Mouse (Mus musculus): ENCODE results near the gene Exosc7. TPM values are rescaled to one million over a fixed set of nuclear protein-coding genes. Genes with fewer than 3 reads are reported as not detected.
A peak's percentile ranks its signal among the peaks of the same experiment; 100 is the strongest.

Exosc7 gene
- polyA plus RNA-seq, 1 experiment from 2014 or later = 112 TPM

DNA sequence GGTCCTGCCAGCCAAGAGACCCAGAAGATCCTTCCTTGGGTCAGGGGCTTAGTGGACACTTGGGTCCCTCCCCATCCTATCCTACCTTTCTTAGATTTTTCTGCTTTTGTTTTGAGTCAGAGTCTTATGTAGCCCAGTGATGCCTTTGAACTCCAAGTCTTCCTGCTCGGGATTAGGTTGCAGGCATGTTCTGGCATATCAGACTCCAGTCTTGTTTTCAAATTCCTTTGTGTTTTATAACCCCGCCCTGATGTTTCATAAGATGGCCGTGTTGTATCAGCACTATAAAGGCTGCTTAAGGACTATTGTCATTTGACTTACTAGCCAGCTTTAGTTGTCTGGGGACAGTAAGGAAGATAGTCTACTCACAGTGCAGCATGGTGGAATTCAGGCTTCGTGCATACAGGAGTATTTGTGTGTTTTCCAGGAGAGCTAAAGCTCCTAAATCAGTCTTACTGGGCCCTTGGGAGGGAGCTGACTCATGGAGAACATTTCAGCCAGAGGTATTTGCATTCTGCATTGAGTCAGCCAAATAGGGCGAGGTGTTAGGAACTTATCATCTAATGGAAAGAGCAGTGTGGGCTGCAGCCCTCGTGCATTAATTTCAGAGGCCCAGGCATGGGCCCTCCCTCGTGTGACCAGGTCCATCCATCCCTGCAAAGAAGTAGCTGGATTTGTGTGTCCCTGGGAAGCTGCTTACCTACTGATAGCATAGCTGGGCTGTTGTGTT lies 24.1 kb downstream of the Exosc7 start:
- DNase-seq (ENCODE audit: low spot score) = no peak

DNA sequence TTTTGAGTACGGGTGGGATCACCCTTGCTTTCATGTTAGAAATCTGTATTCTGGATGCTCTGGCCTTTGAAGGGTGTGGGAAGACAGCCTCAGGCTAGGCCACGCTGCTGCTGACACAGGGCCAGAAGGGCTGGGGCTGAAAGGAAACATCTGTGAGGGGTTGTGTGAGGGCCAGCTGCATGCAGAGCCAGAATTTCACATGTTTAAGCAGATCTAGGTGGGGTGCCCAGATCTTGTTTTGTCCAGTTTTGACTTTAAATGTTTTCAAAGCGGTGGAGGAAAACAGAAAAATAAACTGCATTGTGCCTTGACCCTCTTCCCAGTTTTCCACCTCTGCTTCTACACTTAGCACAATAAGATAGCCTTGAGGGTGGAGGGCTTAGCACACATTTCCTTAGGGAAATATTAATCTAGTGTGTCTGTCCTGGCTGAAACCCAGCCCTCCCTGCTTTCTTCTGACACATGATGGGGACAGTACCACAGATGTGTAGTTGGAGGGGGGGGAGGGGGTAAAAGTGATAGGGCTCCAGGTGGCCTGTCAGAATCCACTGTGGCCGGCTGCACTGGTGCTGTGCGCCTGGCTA lies 26.0 kb downstream of the Exosc7 start:
- DNase-seq (ENCODE audit: low spot score) = no peak

DNA sequence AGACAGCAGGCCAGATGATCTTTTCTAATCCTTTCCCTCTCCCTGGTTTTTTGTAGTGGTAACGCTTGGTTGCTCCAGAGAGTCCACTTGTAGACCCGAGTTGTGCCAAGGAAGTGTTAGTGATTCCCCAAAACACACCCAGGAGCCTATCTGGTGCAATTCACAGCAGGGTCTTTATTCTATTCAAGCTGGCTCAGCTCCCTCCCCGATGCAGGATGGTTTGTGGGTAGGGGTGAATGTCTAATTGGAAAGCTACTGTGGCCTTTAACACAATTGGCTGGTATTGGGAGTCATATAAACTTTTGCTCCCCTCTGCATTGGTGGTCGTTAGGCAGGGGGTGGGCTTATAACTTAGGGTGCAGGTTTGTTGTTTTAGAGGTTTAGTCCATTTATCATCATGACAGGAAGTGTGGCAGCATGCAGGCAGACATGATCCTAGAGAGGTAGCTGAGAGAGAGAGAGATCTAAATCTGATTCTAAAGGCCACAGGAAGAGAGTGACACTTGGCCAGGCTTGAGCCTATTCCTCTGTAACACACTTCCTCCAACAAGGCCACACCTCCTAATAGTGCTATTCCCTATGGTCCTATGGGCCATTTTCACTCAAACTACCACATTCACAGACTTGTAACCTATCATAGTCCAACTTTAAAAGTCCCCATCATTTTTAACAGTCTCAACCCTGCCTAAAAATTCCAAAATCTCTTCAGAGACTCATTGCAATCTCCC lies 27.0 kb downstream of the Exosc7 start:
- no peak for DNase-seq (ENCODE audit: low spot score)

DNA sequence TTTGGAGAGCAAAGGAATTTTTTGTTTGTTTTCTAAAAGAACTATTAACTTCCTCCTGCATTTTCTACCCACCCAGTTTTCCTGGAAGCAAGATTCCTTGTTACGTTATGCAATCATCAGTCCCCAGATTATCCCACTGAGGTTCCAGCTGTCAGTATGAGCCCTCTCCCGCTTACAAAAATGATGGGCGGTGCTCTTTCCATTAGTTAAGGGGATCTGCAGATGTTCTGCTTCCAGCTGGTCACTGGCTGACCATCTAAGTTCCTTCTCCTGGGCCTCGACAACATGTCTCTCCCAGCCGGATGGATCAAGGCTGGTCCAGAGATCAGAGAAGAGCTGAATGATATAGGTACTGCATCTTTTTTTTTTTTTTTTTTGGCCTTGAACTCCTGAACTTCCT lies 35.4 kb downstream of the Exosc7 start:
- DNase-seq (ENCODE audit: low spot score) = no peak

DNA sequence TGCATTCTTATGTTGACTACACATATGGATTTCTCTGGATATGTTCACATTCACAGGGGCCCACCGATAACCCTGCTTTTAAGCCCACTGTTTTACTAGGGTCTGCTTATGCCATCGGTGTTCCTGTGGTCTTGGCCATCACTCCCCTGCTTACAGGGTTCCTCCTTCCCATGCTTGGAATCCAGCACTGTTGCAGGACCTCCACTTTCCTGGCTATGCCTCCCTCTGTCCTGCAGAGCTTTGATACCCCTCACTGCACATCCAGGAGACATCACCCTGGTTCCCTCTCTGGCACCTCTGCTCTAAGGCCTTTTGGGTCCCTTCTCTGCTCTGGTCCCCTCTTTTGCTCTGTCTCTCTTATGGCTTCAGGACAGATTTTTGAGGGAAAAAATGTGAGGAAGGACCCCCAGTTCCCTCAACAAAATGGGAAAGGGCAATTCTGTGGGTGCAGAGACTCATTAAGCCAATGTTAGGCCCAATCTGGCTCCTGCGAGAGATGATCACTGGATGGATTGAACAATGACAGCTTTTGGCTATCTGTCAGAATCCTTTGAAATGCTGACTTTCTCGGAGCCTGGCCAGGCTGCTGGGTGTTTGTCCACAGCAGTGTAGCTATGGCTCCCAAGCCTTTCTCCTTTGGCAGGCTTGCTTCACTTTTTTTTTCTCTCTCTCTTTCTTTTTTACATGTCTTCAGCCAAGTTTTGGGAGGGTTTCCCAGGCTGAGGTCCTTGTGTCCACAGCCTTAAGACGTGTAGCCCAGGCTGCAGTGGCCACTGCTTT lies 37.4 kb downstream of the Exosc7 start, which contains the start of gene Clec3b:
Clec3b (plus strand) TSS at position 706 of the 780 bp plus-strand sequence.
- no peak for DNase-seq (ENCODE audit: low spot score)

DNA sequence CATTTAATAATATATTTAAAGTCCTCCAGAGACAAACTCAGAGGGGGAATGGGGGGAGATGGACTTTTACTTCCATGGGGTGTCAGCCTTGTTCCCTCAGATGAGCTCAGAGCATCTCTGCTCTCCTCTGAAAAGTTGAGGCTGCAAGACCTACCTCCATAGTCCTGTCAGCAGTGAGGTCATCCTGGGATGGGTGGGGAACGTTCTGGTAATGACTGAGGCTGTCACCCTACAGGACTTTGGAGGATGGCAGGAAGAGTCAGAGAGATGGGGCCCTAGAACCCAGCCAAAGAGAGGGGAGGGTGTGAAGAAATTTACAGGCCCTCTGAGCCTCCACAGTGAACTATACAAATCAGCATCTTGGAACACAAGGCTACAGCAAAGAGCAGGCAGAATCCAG lies 38.5 kb downstream of the Exosc7 start:
- DNase-seq (ENCODE audit: low spot score) = no peak

DNA sequence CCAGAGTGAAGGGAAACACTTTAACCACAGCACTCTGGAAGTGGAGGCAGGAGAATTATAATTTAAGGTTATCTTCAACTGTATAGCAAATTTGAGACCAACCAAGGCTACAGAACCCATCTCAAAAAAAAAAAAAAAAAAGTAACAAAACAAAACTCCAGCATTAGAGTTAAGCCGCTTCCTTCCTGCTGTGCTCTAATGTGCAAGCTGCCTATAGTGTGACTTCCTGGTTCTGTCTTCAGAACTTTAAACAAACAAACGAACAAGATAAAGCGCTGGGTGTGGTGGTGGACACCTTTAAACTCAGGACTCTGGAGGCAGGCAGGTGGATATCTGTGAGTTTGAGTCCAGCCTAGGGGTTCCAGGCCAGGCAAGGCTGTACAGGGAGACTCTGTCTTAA lies 39.0 kb downstream of the Exosc7 start:
- peak; percentile 57 for DNase-seq (ENCODE audit: low spot score)

DNA sequence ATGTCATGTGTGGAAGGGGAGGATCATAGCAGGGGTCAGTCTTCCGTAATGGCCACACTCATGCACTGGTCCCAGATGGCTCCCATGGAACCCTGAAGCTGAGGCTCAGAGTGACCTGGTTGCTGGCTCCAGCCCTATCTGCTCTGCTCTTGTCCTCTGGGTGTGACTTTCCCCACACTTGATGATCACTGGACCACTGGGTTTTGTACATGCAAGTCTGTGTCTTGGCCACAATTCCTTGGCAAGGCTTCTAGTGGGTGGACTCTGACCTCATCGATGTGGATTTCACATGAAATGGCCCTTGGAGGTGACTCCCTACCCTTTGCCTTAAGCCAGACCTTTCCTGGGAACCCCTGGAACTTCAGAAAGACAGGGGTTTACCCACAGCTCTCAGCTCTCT lies 40.1 kb downstream of the Exosc7 start:
- DNase-seq (ENCODE audit: low spot score) = no peak

DNA sequence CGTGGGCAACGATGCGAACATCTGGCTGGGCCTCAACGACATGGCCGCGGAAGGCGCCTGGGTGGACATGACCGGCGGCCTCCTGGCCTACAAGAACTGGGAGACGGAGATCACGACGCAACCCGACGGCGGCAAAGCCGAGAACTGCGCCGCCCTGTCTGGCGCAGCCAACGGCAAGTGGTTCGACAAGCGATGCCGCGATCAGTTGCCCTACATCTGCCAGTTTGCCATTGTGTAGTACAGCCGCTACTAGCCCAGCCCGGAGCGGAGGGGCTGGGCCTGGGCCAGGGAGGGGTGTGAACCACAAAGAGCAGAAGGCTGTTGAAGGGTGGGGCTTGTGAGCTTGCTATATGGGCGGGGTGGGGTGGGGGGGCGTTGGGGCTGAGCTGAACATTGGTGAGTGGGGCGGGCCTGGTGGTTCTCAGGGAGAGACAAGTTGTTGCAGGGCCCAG lies 43.9 kb downstream of the Exosc7 start:
- no peak for DNase-seq (ENCODE audit: low spot score)

DNA sequence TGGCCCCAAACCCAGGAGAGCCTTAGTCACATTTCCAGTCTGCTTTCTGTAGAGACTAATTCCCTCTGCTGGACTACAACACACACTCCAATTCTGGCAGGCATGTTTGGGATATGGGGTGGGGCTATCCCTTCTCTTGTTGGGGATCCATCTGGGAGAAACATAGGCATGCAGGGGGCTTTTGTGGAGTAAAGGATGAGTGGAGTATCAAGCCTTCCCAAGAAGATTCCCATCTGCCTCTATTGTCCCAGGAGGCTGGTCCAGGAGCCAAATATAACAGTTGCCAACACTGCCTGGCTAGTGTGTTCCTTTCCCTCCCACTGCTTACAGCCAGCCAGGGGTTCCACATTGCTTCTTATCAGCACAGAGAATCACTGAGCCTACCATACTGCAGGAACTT lies 44.7 kb downstream of the Exosc7 start:
- no peak for DNase-seq (ENCODE audit: low spot score)

DNA sequence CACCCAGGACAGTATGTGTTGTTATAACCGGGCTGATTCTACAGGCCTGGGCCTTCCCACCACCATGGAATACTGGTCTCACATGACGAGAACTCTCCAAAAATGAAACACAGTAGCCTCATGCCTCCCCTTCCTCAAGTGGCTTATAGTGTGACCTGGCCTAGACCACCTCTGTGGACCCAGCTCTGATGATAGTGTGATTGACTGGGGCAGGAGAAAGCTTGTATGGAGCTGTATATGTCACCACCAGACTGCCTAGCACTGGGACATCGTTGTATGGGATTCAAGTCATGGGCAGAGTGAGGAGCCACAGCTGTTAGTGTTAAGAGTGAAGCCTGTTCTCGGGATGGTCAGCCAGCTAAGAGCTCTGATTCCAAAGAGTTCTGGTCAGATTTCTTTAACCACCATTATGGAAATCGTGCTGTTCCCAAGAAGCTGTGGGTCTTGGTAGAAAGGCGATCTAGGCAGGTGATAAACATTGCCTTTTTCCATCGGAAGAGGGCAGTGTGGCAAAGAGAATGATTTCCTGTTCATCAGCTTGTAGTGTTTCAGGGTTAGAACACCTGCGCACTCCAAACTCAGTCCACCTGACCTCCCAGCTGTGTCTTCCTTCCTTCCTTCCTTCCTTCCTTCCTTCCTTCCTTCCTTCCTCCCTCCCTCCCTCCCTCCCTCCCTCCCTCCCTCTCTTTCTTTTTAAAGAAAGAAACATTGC lies 45.3 kb downstream of the Exosc7 start:
- peak; percentile 73 for DNase-seq (ENCODE audit: low spot score)

DNA sequence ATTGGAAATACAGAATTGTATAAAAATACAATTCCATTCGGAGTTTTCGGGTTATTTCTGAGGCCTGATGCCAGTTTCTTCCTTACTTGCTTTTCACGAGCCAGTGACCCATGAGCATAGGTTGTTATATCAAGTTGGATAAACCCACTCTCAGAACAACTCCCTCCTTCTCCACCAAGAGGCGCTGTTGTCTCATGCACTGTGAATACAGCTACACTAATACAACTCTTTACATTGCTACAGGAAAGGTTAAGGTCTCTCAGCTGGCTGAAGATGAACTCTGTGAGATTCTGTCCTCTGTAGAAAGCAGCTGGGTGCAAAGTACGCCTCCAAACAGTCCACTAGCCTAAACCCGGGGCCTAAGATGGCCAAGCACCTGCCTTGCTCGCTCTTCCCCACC lies 46.3 kb downstream of the Exosc7 start:
- DNase-seq (ENCODE audit: low spot score) = peak; percentile 64

DNA sequence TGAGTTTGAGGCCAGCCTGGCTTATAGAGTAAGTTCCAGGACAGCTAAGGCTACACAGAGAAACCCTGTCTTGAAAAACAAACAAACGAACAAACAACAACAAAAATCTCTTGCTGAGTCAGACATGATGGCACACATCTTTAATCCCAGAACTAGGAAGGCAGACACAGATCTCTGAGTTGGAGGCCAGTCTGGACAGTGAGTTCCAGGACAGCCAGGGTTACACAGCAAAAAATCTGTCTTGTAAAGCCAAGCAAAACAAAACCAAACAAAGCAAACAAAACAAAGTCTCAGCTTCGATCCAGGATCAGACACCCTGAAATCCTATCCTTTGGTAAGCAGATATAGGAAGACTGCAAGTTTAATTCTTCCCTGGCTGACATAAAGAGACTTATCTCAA lies 48.8 kb downstream of the Exosc7 start:
- DNase-seq (ENCODE audit: low spot score) = no peak

DNA sequence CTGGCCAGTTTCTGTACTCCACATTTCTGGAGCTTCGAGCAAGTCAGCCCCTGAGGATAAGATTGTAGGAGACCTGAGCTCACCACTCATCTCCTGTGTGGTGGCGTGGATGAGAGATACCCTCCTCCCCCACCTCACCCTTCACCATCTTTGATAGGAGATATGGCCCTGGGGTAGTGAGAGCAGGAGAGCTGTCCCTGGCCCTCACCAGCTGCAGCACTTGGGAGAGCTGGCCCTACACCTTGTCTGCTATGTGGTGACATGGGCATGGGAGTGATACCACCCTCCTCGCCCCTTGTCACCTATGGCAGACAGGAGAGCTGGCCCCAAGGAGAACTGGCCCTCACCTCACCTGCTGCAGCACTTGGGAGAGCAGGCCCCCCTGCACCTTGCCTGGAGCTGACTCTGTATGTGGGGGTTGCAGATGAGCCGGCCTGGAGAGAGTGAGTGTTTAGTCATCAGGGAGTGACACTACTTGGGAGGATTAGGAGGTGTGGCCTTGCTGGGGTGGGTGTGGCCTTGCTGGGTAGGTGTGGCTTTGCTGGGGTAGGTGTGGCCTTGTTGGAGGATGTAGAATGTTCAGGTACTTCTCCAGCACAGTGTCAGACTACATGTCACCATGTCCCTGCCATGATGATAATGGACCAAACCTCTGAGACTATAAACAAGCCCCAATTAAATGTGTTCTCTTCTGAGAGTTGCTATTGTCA lies 50.1 kb downstream of the Exosc7 start:
- DNase-seq (ENCODE audit: low spot score) = no peak

DNA sequence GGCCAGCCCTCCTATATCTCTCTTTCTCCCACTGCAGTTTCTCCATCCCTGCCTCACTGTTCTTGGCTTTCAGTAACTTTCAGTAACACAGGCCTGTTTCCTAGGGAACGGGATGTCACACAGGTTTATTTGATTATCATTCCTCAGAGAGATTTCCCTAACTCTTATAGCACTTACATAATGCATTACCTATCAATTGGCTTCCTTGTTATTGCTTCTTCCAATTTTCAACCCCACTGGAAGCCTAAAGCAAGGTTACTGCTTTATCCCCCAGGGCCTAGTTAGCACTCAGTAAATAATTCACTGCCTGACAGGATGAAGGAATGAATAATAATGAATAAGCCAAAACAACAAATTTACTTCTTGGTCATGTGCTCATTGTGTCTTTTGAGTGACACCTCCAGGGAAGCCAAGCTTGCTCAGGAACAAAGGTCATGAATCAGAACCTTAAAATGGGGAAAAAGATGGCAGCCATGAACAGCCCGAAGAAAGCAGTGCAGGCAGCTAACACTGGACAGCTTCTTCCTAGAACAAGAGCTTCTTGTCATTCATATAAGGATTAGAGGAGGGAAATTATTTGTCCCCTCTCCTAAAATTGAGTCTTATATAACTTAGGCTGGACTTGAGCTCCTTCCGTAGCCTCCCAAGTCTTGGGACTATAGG lies 52.9 kb downstream of the Exosc7 start:
- DNase-seq (ENCODE audit: low spot score) = no peak

DNA sequence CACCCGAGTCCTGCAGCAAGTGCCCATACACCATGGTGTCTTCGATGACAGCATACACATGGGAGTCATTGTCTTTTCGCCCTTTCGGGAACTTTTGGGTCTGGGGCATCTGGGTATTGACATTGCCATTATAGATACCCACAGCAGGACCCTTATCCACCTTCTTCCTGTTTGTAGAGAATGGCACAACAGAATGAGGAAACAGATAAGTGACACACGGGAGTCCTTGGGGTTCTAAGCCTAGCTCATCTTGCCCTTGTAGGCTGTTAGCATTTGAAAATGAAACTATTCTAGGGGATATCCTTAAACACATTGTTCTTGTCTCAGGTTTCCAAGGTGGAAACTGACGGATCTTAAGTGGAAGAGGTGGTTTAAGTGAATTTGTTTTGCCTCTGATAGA lies 60.7 kb downstream of the Exosc7 start:
- DNase-seq (ENCODE audit: low spot score) = no peak

DNA sequence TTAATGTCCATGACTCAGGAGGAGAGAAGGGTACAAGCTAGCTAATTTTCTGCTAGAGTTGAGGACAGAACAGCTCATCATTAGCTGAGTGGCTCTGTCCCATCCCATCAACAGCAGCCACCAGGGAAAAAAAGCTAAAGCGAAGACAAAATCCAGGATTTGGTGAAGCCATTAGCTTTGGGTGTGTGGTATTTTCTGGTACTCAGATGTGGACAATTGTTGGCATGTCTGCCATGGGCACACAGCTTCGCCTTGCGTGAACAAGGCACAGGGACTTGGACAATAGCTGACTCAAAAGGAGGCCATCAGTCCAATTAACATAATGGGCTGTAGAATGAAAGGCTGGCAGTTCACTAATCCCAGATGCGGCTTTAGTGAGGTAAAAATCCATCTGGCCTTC lies 61.3 kb downstream of the Exosc7 start:
- no peak for DNase-seq (ENCODE audit: low spot score)

DNA sequence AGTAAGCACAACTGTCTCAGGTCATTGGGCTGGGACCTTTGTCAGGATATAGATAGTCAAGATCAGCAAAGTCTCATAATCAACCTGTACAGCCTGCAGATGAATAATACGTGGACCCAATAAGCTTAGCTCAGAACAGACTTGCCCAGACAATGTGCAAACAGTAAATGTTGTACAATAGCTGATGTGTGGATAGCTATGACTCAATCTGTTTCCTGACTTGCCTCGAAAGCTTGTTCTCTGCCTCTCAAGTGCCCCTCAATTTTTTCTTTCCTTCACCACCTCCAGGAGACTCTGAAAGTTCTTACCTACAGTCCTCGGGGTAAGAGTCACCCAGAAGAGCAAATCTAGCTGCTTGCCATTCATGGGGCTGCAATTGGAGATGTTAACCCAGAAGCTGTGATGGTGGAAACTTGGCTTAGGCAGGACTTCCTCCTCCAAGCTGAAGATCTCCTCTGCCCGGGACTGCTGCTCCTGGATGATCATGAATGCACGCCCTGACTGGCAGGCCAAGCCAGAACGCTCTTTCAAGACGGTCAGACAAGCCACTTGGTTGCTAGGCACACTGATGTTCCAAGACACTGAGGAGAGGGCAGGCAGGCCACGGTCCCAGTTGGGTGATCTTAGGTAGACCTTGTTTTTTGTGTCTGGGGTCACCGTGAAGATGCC lies 64.5 kb downstream of the Exosc7 start:
- DNase-seq (ENCODE audit: low spot score) = no peak

DNA sequence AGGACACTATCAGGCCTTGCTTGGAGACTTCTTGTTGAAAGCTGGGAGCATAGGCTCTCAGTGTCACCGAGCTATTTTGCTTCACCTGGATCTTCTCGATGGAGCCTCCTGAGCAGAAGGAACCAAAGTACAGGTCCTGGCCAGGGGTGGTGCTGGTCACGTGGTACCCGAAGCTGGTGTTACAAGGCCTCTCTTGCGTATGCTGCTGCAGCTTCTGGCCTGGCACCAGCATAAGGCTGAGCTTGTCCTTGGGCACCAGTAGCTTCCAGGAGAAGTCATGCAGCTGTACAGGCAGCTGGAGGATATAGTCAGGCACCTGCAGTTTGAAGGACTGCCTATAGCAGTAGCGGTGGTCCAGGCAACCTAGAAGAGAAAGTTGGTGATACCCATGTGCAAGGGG lies 67.0 kb downstream of the Exosc7 start:
- no peak for DNase-seq (ENCODE audit: low spot score)
